In the genomic region with DNA sequence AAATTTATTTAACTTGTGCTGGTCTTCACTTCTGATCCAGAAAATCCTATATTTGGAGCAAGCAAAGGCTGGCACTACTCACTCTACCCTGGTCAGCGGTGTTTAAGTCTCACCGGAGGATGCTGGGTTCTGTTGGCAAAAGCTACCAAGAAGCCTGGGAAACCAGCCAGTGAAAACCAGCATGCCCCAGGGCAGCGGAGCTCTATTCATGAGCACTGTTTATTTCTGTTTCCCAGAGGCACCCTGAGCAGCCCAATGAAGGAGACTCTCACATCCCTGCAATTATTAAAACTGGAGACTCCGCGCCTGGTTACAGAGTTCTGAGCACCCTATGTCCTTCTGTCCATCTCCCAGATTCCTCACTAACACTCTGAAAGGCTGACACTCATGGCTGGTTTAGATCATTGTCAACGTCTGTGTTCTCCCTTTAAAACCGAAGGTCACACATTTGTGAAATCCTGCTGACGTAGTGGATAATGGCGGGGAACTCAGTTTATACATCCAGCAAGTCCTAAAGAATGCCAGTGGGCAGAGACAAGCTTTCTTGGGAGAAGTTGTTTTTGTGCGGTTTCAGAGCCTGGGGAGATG, we compare ENCODE assay signal across 10 mouse cellular contexts. TPM values are rescaled to one million over a fixed set of nuclear protein-coding genes. Genes with fewer than 3 reads are reported as not detected.
A peak's percentile ranks its signal among the peaks of the same experiment; 100 is the strongest.
DNase-seq lines count a peak whose midpoint lies in the region; ATAC-seq and TF ChIP-seq lines count a peak whose summit lies in the region.
"Had no signal": no experiment of that assay in that cellular context is flagged by ENCODE, and none has a peak within 500 bp of the region (broad histone marks: within the 10 kb centered on the region; RNA-seq: fewer than 3 reads in every experiment).

No protein-coding gene starts in this region.

- H3K4me3 ChIP-seq in heart, postnatal 0 days (ENCODE audit: low read depth, low read length): no peak overlapping the region
- H3K4me3 ChIP-seq: neural tube, embryonic 12.5 days had no signal

- 0 out of 2 replicates have a peak overlapping the region, but pooled peaks have one; percentile 8 for H3K4me2 ChIP-seq in heart, postnatal 0 days (ENCODE audit: low read depth, low read length)
- H3K4me2 ChIP-seq: neural tube, embryonic 12.5 days had no signal

- no peaks in the 10 kb centered on the region for H3K9me3 ChIP-seq in heart, postnatal 0 days (replicated peaks; ENCODE audit: control insufficient read depth, low read length)
- H3K9me3 ChIP-seq: neural tube, embryonic 12.5 days had no signal

- ATAC-seq in heart, postnatal 0 days (ENCODE audit: insufficient read depth, low read depth): peak; percentile 58
- no peak for ATAC-seq in erythroid progenitor cell, adult 5-6 weeks (replicated peaks; ENCODE audit: low FRiP score, poor library complexity, severe bottlenecking)
- no peak for ATAC-seq in megakaryocyte progenitor cell, adult 5-6 weeks (replicated peaks; ENCODE audit: poor library complexity)

- no peak for TF ChIP-seq CTCF in heart, postnatal 0 days (IDR thresholded peaks at IDR 0.05; ENCODE audit: low read depth)

- H3K36me3 ChIP-seq in heart, postnatal 0 days (replicated peaks; ENCODE audit: control insufficient read depth, insufficient read depth, low read length): no peaks in the 10 kb centered on the region
- H3K36me3 ChIP-seq: neural tube, embryonic 12.5 days had no signal

- no peak overlapping the region for H3K9ac ChIP-seq in heart, postnatal 0 days (replicated peaks; ENCODE audit: low read depth, low read length)
- H3K9ac ChIP-seq: neural tube, embryonic 12.5 days had no signal

- DNase-seq in left cerebral cortex, adult 11 months (ENCODE audit: low spot score): peak; percentile 18
- no peak for DNase-seq in left cerebral cortex, adult 9 months (ENCODE audit: low spot score in 2 of 2)
- peak; percentile 40 for DNase-seq in cerebellum, adult 9-11 months
- DNase-seq in heart, postnatal 0 days (ENCODE audit: low spot score): no peak
- DNase-seq in left cerebral cortex, postnatal 4 days: peak; percentile 75
- no peak for DNase-seq in gastrocnemius, postnatal 10 days

- peaks cover 9% of the 10 kb centered on the region for H3K4me1 ChIP-seq in heart, postnatal 0 days (ENCODE audit: control insufficient read depth, insufficient read depth)
- H3K4me1 ChIP-seq: neural tube, embryonic 12.5 days had no signal

- TF ChIP-seq EP300 in heart, postnatal 0 days (IDR thresholded peaks at IDR 0.05; ENCODE audit: low read depth): no peak

- H3K27me3 ChIP-seq in heart, postnatal 0 days (ENCODE audit: control insufficient read depth, insufficient read depth, low read length): no peaks in the 10 kb centered on the region
- H3K27me3 ChIP-seq: neural tube, embryonic 12.5 days had no signal

- WGBS in heart, postnatal 0 days: 42% methylated on average over 10 of the region's 10 CpGs

- intact Hi-C loops in left cerebral cortex, postnatal 4 days (cut with DNase I): no loop called here

- peak overlapping the region; percentile 72 for H3K27ac ChIP-seq in heart, postnatal 0 days (ENCODE audit: low read depth)
- H3K27ac ChIP-seq: neural tube, embryonic 12.5 days had no signal

RNA-seq across cellular contexts. Expression of a gene that starts 31.7 kb away (rescaled TPM):
- 91.1 and 92.3 TPM in 2 replicates for total RNA-seq in heart, postnatal 0 days (2014; rRNA removed; ENCODE audit: low replicate concordance)
- 31.3 and 34.0 TPM in 2 replicates for polyA plus RNA-seq in heart, postnatal 0 days (2015; fragmentation: Nextera tagmentation; extraction: Ambion mirVana)
- 1 to 10 TPM; 6.3 to 6.5 TPM for total RNA-seq in left cerebral cortex, postnatal 4 days (2021)
- total RNA-seq in erythroid progenitor cell, adult 5-6 weeks (2015; ENCODE audit: low replicate concordance): not detected in 2 replicates
- total RNA-seq in erythroid progenitor cell, adult 5-6 weeks (2017; ENCODE audit: low replicate concordance): not detected in 2 replicates
- not detected in 2 replicates for total RNA-seq in megakaryocyte progenitor cell, adult 5-6 weeks (2015)
- total RNA-seq in megakaryocyte progenitor cell, adult 5-6 weeks (2017): not detected in 2 replicates
- 10 to 100 TPM; 27.6 to 37.1 TPM for total RNA-seq in gastrocnemius, postnatal 10 days (2021)
- total RNA-seq: hematopoietic stem cell, adult 5-6 weeks had no signal

Comparison
In these comparisons a context has a peak if more than half of its experiments do, and no peak if none do; other contexts are left out.
1. DNase-seq: peak in left cerebral cortex, adult 11 months (single experiment), cerebellum, adult 9-11 months (single experiment) and left cerebral cortex, postnatal 4 days (single experiment); none in left cerebral cortex, adult 9 months (0 of 2), heart, postnatal 0 days (single experiment) and gastrocnemius, postnatal 10 days (single experiment).
2. RNA of a gene that starts 31.7 kb away (total RNA-seq): 91.1 to 92.3 TPM in heart, postnatal 0 days, 27.6 to 37.1 TPM in gastrocnemius, postnatal 10 days and 6.3 to 6.5 TPM in left cerebral cortex, postnatal 4 days; not detected in erythroid progenitor cell, adult 5-6 weeks and not detected in megakaryocyte progenitor cell, adult 5-6 weeks; every median in the first group is over 4 times any median in the second.